Mouse (Mus musculus): ENCODE results near the gene Dnah2. TPM values are rescaled to one million over a fixed set of nuclear protein-coding genes. Genes with fewer than 3 reads are reported as not detected.
A peak's percentile ranks its signal among the peaks of the same experiment; 100 is the strongest.

Gene Dnah2
- total RNA-seq, 2 experiments from 2014 or later = not detected

DNA sequence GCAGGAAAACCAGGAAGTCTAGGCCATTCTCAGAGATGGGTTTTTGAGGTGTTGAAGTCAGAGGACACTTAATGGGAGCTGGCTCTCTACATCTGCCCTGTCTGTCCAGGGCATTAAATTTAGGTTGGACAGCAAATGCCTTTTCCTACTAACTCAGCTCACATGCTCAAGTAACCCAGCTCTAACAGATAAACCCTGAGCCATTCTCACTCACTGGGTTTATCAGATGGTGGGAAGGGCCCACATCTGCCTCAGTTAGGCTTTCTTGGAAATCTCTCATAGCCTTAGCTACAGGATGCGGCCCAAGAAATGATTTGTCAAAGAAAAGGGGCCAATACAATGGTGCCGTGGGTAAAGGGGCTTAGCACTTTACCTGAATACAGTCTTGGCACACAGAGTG is 122.7 kb downstream of the Dnah2 start:
- ATAC-seq (replicated peaks; ENCODE audit: low FRiP score, poor library complexity, severe bottlenecking) = no peak

GRCm38 (mm10) chr11:69423885-69424284 is 125.0 kb downstream of the Dnah2 start:
- ATAC-seq (replicated peaks; ENCODE audit: low FRiP score, poor library complexity, severe bottlenecking) = no peak

- no peak for ATAC-seq (replicated peaks; ENCODE audit: low FRiP score, poor library complexity, severe bottlenecking)
Measured at GRCm38 (mm10) chr11:69422842-69423241, 126.1 kb downstream of the Dnah2 start.

DNA sequence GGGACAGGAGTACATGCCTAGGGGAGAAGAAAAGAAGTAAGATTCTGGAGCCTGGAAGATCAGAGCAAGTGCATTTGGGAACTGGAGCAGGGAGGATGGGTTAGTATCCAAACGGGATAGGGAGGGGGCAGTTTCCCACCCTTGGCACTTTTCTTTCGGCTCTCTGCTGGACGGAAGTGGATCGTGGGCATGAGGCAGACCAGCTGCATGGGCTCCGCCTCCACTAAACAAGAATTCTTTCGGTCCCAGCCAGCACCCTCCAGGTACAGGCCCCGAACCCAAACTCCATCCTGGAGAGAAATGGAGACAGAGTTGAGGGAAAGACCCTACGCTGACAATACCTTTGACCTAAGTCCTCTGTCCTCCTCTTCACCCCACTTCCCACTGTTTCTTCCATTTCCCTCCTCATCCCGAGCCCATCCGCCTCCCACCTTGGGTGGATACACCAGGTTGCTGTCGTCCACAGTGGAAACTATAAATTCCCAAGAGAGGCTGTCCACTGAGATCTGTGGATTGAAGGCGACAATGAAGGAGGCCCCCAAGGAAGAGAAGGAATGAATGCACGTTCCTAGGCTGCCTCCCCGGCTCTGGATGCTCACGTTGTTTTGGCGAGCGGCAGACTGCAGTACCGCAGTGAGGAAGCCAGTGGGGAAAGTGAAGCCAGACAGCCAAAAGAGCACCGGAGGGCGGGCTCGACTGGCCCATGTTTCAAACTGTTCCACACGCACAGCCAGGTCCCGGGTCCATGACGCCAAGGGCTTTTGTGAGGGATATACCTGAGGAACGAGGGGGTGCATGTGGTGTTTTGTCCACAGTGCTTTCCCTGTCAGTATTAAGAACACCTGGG is 127.6 kb downstream of the Dnah2 start:
- ATAC-seq (replicated peaks; ENCODE audit: low FRiP score, poor library complexity, severe bottlenecking) = no peak

GRCm38 (mm10) chr11:69420554-69421000 is 128.3 kb downstream of the Dnah2 start:
- no peak for ATAC-seq (replicated peaks; ENCODE audit: low FRiP score, poor library complexity, severe bottlenecking)

DNA sequence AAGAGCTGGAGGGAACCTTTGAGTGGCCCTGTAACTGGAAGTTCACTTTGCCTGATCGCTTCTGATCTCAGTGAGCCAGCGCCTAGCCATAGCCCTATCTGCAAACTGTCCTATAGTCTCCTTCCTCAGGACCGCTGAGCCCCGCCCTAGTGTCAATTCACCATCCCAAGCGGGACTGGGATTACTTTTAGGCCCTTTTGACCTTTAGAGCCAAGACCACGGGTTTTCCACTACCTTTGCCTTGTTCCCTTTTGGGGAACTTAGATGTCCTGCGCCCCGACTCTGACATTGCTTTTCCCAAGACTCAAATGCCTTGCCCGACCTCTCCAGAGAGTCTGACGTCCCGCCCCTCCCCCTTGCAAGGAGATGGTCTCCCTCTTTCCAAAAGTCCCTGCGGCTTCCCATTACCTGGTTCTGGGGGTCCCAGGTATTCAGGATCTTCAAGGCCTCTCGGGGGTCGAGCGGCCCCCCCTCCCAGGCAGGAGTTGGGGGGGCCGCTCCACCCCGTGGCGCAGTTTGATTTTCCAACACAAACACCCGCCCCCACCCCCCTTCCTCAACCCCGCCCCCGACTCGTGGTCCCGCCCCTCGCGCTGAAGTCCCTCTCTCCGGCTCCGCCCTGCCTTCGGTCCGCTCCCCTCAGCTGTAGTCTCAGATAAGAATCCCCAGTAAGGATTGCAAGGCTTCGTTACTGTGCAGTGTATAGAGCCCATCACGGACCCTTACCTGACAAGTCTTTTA is 128.9 kb downstream of the Dnah2 start:
- peak; percentile 28; the same call in 1 of the 2 replicates for ATAC-seq (replicated peaks; ENCODE audit: low FRiP score, poor library complexity, severe bottlenecking)

DNA sequence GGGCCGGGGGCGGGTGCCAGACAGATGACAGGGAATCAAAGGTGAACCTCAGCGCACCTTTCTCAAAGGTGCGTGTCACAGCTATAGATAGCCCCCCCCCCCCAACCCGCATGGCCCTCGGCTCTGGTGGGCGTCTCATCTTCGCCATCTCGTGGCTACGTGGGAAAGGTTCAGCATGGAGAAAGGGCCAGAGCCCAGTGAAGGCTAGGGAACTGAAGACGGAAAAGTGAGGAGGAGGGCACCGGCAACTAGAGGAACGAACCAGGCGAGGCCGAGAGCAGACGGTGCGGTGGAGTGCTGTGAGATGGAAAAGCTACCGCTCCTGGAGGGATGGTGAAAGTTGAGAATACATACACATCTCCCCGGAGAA is 129.5 kb downstream of the Dnah2 start:
- no peak for ATAC-seq (replicated peaks; ENCODE audit: low FRiP score, poor library complexity, severe bottlenecking)

- ATAC-seq (replicated peaks; ENCODE audit: low FRiP score, poor library complexity, severe bottlenecking) = peak; percentile 63
Measured at GRCm38 (mm10) chr11:69418481-69419442, 130.1 kb downstream of the Dnah2 start.

GRCm38 (mm10) chr11:69417449-69418384 is 131.2 kb downstream of the Dnah2 start:
- ATAC-seq (replicated peaks; ENCODE audit: low FRiP score, poor library complexity, severe bottlenecking) = peak; percentile 56

DNA sequence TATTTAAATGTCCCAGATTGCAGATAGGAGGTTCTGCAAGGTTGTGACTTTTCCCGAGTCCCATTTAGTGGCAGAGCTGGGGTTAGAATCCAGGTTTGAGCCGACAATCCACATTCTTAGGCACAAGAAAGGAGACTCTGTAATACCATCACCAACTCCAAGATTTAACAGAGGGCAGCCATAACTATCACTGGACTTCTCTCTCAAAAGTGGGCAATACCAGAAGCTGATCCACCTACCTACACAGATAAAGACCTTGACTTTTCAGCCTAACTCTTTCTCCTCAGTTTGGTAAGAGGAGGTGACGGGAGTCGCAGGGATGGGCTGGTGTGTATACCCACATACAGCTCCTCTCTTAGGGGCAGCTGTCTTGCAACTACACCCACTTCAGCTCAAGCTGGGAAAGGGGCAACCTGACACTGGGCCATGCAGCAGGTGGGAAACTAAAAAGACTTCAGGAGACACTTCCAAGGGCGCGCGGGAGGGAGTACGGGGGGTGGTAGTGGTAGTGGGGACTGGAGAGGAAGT is 131.9 kb downstream of the Dnah2 start:
- ATAC-seq (replicated peaks; ENCODE audit: low FRiP score, poor library complexity, severe bottlenecking) = no peak

DNA sequence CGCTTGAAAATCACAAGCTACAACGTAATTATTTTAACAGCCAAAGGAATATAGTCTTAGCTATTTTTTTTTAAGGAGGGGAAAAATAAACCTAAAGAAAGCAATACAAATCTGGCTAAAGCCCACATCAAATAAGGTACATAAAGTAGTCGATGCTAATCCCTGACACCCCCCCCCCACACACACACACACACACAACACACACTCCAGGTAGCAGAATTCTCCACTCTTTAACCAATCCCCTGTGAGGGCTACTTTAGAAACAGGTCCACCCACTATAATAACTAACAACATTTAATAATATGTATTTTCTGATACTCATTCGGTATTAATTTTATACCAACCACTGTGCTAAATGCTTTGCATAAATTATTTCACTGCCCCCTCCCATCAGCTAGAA is 132.4 kb downstream of the Dnah2 start:
- ATAC-seq (replicated peaks; ENCODE audit: low FRiP score, poor library complexity, severe bottlenecking) = no peak

DNA sequence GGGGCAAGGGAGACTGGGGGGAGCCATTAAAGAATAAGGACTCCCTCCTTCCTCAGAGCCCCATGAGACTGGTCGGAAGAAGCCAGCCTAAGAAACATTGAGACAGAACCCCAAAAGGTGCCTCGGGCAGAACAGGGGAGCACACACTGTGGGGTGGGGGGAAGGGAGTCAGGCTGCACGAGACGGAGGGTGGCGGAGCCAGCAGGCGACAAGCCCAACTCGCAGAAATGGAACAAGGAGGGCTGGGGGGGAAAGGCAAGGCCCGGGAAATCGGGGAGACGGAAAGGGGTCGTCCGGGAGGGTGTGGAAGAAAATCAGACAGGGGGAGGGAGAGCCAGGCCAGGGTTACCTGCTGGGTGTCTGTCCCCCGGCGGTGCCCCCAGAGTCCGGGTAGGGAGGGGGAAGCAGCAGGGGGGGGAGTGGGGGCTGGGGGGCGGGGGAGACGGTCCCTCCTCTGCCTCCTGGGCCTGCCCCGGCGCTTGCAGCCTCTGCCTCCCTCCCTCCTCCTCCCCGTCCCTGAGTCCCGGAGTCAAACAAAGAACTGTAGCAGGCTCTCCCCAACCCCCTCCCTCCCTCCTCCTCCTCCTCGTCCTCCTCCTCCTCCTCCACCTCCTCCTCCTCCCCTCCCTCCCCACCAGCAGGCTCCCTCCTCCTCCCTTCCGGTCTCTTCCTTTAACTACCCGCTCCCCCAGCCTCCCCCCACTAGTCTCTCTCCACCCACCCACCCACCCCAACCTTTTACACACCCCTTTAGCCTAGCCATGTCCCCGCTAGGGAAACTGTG is 133.1 kb downstream of the Dnah2 start:
- ATAC-seq (replicated peaks; ENCODE audit: low FRiP score, poor library complexity, severe bottlenecking) = no peak

DNA sequence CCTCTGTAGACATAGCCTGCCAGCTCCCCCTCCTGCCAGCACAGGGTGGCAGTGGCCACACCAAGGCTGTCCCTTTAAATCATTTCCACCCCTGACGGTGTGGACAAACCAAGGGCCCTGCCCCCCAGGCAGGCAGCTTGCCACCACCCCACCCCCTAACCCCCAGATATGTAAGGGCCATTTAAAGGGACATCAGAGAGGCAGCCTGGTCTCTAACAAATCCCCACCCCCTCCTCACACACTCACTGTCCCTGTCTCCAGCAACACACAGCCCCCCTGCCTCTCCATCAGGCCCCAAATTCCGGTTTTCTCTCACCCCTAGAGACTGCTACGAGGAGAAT is 133.6 kb downstream of the Dnah2 start:
- no peak for ATAC-seq (replicated peaks; ENCODE audit: low FRiP score, poor library complexity, severe bottlenecking)

DNA sequence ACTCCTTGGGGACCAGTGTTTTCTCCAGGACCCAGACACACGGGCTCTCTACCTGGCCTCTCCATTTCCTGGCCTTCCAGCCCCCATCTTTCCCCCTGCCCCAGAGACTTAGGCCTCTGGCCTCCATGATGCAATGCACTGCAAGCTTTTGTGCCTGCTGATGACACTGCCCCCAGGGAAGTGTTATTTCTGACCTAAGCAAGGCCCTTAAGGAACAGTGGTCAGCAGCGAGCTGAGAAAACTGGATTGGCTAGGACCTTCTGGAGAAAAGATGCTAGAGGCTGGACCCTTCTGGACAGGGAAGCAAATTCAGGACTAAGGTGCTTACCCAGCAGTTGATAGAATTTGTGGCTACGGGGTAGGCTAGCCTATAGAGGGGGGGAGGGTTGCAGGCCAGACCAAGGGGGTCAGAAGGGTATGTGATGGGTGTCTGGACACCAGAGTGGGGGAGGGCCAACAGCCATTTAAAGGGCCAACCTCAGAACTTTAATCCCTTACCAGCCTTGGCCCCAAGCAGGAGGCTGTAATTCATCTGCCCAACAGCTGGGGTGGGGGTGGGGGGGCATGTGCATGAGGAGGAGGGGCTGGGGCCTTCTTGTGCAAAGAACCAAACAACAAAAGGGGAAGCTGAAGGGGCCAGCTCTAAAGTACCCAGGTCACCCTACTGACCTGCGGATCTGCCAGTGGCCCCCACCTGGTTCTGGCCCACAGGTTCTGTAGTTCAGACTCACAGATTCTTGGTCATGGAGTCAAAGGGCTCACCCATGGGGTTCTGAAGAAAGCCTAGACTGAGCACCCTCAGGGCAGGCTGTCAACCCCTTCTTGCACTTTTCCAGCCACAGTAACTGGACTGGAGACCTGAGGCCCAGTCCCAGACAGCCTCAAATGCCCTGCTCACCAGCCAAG is 134.2 kb downstream of the Dnah2 start:
- ATAC-seq (replicated peaks; ENCODE audit: low FRiP score, poor library complexity, severe bottlenecking) = no peak

DNA sequence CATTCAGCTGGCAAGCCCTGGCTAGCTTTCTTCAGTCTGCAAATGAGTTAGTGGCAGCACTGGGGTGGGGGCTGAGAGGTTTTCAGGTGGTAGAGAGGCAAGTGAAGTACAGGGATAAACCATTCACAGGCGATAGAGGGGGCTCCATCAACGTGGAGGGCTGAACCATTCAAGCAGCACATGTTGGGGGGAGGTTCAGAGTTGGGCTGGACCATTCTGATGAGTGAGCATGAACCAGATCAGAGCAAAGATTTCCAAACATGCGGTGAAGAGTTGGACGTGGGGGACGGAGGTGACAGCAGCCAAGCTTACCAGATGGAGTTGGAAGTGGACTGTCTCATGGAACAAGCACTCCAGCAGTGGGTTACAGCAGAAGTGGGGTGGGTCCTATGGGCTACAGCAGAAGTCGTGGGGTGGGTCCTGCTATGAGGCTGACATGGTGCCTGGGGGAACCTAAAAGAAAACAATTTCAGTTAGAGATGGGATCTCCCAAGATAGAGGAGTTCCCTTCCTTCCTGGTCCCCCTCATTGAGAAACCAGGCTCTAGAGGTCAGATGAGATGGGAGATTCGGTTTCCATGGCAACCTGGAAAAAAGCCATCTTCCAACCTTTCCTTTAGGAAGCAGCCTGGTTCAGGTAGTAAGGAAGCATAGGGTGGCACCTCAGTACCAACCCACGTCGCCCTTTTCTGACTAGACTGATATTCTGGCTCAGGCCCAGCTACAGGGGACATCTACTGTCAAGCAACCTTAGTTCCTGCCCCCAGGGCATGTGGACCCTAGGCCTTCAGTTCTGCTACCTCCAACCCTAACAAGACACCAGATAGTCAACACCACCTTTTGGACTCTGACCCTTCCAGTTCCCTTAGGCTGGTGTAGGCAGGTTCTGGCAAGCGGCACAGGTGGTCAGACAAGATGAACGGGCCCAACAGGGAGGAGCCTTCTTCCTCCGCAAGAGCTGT is 135.4 kb downstream of the Dnah2 start, which contains the start of gene Kdm6b:
Kdm6b (minus strand) TSS at position 455 of the 961 bp plus-strand sequence.
- ATAC-seq (replicated peaks; ENCODE audit: low FRiP score, poor library complexity, severe bottlenecking) = no peak

DNA sequence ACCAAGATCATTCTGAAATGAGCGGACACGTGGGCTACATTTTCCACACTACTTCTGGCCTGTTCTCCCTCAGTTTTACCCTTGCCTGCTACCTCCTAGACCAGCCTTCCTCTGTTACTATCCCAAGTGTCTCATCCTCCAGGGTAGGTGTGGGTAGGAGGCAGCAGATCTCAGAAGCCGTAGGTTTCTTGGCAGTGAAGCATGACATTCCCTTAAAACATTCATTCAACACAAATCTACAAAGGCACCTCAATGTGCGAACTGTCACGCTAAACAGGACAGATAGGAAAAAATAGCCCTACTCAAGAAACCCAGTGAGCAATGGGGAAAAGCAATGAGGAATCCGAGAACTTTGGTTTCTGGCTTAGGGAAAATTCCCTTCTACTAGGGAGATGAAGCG is 136.4 kb downstream of the Dnah2 start:
- no peak for ATAC-seq (replicated peaks; ENCODE audit: low FRiP score, poor library complexity, severe bottlenecking)

Measured in erythroblast, adult 5-6 weeks (primary cell).